Mouse (Mus musculus) olfactory bulb, adult 2 months (tissue): ENCODE data around the gene Med12. TPM values are rescaled to one million over a fixed set of nuclear protein-coding genes. Genes with fewer than 3 reads are reported as not detected.

ENCODE experiments used
- H3K27ac ChIP-seq: fragments of 200-500 bp; 2 replicates; pipeline ENCODE4 v1.5.1; 2012; ENCODE audit warnings: low read depth, low read length; ENCODE audit not compliant: insufficient read depth
- H3K4me1 ChIP-seq: fragments of 200-500 bp; 2 replicates; pipeline ENCODE4 v1.6.1; 2012; ENCODE audit warnings: low read length; ENCODE audit not compliant: control insufficient read depth, insufficient read depth
- H3K4me3 ChIP-seq: fragments of 200-500 bp; 2 replicates; pipeline ENCODE4 v1.5.1; 2012; ENCODE audit warnings: mild to moderate bottlenecking, low read depth, low read length, moderate library complexity; ENCODE audit not compliant: insufficient read depth
- CTCF ChIP-seq: fragments of 200-500 bp; IDR thresholded peaks from 2 replicates; pipeline ENCODE4 v1.5.1; 2012; ENCODE audit warnings: low read depth, mild to moderate bottlenecking, low read length, moderate library complexity; ENCODE audit not compliant: insufficient read depth
- POLR2A ChIP-seq: fragments of 200-500 bp; IDR thresholded peaks from 2 replicates; pipeline ENCODE4 v1.6.1; 2012; ENCODE audit warnings: mild to moderate bottlenecking, low read depth, low read length, moderate library complexity; ENCODE audit not compliant: insufficient read depth
- WGBS: fragments of 180-500 bp; shearing (Covaris S2); methylation state at CpG from one replicate; pipeline ENCODE4 v1.1.7; 2018; 5-methylcytosine and 5-hydroxymethylcytosine counted together
- polyA plus RNA-seq: library from polyadenylated mRNA; stranded (reverse); fragments of >200 nt; gene quantifications from 2 replicates; pipeline ENCODE4 v1.2.4, GENCODE M21; 2012; ENCODE audit warnings: low replicate concordance; ENCODE audit not compliant: missing spikeins, insufficient read depth, insufficient read length

Med12 gene
- polyA plus RNA-seq, 1 experiment = not detected

DNA sequence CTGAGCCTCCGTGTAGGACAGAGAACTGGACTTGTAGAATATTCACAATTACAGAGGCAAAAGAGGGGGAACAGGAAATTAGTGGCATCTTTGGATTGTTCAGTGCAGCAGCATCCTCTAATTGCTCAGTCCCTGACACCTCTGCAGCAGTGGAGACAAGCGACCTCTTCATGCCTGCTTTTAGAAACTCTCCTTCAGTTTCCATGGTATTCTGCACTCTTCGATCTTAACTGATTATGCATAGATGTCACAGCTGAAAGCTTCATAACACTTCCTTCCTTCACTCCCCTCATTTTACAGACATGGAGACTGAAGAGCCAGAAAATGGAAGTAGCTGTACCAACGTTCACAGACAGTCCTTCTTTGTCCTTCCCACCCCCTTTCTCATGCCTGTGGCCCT, 72.6 kb downstream of the Med12 start:
- no peaks in the 10 kb centered on the region for H3K4me1 ChIP-seq
- no peak overlapping the region for H3K4me3 ChIP-seq
- WGBS = 34% methylated on average over 4 of the region's 4 CpGs
- H3K27ac ChIP-seq = no peak overlapping the region
- TF ChIP-seq CTCF (no peak), POLR2A (no peak)

Other genes with a start within 250 kb of the Med12 start
- not detected in 2 replicates for gene Tex11, start 214.4 kb upstream of the Med12 start, polyA plus RNA-seq
- not detected in 2 replicates for gene Slc7a3, start 188.0 kb upstream of the Med12 start, polyA plus RNA-seq
- not detected in 2 replicates for gene Snx12, start 51.5 kb upstream of the Med12 start, polyA plus RNA-seq
- not detected in 2 replicates for gene Foxo4, start 19.5 kb upstream of the Med12 start, polyA plus RNA-seq
- not detected in 2 replicates for gene Gm614, start 10.0 kb upstream of the Med12 start, polyA plus RNA-seq
- not detected in 2 replicates for gene Il2rg, start 5.8 kb upstream of the Med12 start, polyA plus RNA-seq
- gene Gm20489, start 5.0 kb upstream of the Med12 start, polyA plus RNA-seq = not detected in 2 replicates
- gene Nlgn3, start 25.1 kb downstream of the Med12 start, polyA plus RNA-seq = not detected in 2 replicates
- gene Gjb1, start 102.3 kb downstream of the Med12 start, polyA plus RNA-seq = not detected in 2 replicates
- not detected in 2 replicates for gene Zmym3, start 146.8 kb downstream of the Med12 start, polyA plus RNA-seq
- 352 TPM in 1 of 2 replicates, not detected in the other for gene Nono, start 155.3 kb downstream of the Med12 start, polyA plus RNA-seq
- not detected in 2 replicates for gene Itgb1bp2, start 175.1 kb downstream of the Med12 start, polyA plus RNA-seq